In genomic region chr10:75333176-75333776, GRCm38 (mm10) we compare ENCODE assay signal across 20 mouse cellular contexts. TPM values are rescaled to one million over a fixed set of nuclear protein-coding genes. Genes with fewer than 3 reads are reported as not detected.
DNase-seq lines count a peak whose midpoint lies in the region; ATAC-seq and TF ChIP-seq lines count a peak whose summit lies in the region.
"Had no signal": no experiment of that assay in that cellular context is flagged by ENCODE, and none has a peak within 500 bp of the region (broad histone marks: within the 10 kb centered on the region; RNA-seq: fewer than 3 reads in every experiment).

No protein-coding gene starts in this region.

- H3K4me3 ChIP-seq in heart, embryonic 11.5 days (ENCODE audit: low read depth, low read length): no peak overlapping the region
- peak overlapping the region; percentile 68 for H3K4me3 ChIP-seq in E14TG2a.4 (replicated peaks; ENCODE audit: low read length)
- H3K4me3 ChIP-seq in brown adipose tissue, adult 24 weeks (ENCODE audit: insufficient read depth, low read depth, low read length): no peak overlapping the region
- H3K4me3 ChIP-seq: embryonic facial prominence, embryonic 12.5 days; heart, embryonic 10.5 days; limb, embryonic 13.5 days; midbrain, embryonic 10.5 days; stomach, embryonic 15.5 days had no signal

- intact Hi-C loops in heart, postnatal 10 days (cut with DNase I): no loop called here

- TF ChIP-seq CTCF in E14TG2a.4 (conservative IDR thresholded peaks at IDR 0.05; ENCODE audit: low read length): no peak

- H3K9me3 ChIP-seq in heart, embryonic 11.5 days (replicated peaks; ENCODE audit: control insufficient read depth, low read length): no peaks in the 10 kb centered on the region
- H3K9me3 ChIP-seq in E14TG2a.4 (ENCODE audit: low read length): no peaks in the 10 kb centered on the region
- H3K9me3 ChIP-seq: embryonic facial prominence, embryonic 12.5 days; heart, embryonic 10.5 days; limb, embryonic 13.5 days; midbrain, embryonic 10.5 days; stomach, embryonic 15.5 days had no signal

- no peak for DNase-seq in heart, postnatal 10 days
- peak; percentile 64 to 65 for DNase-seq in cerebellum, postnatal 25 days
- no peak for DNase-seq in right cerebral cortex, adult 2 months (ENCODE audit: low spot score in 2 of 2)
- no peak for DNase-seq in thymus, postnatal 14 days
- DNase-seq: adrenal gland, adult 2 months; heart, postnatal 4 days; kidney, adult 2 months; kidney, postnatal 36 days; lung, postnatal 14 days; right cerebral cortex, adult 18-20 months; thymus, postnatal 36 days had no signal

- no peaks in the 10 kb centered on the region for H3K36me3 ChIP-seq in heart, embryonic 11.5 days (ENCODE audit: control insufficient read depth, insufficient read depth, low read length)
- H3K36me3 ChIP-seq in E14TG2a.4 (ENCODE audit: insufficient read depth, low read length): no peaks in the 10 kb centered on the region
- H3K36me3 ChIP-seq: embryonic facial prominence, embryonic 12.5 days; limb, embryonic 13.5 days; midbrain, embryonic 10.5 days; stomach, embryonic 15.5 days had no signal

- H3K4me1 ChIP-seq in heart, embryonic 11.5 days (ENCODE audit: control insufficient read depth, insufficient read depth, low read length): 0 out of 2 replicates have a peak, but pooled peaks cover 3% of the 10 kb centered on the region
- peaks cover 15% of the 10 kb centered on the region for H3K4me1 ChIP-seq in E14TG2a.4 (replicated peaks; ENCODE audit: low read depth, low read length)
- peaks cover 20% of the 10 kb centered on the region for H3K4me1 ChIP-seq in brown adipose tissue, adult 24 weeks (ENCODE audit: control insufficient read depth, insufficient read depth, insufficient read length, low read length)
- H3K4me1 ChIP-seq: embryonic facial prominence, embryonic 12.5 days; limb, embryonic 13.5 days; stomach, embryonic 15.5 days had no signal

- H3K9ac ChIP-seq in heart, embryonic 11.5 days (ENCODE audit: low read depth, low read length): no peak overlapping the region
- H3K9ac ChIP-seq: embryonic facial prominence, embryonic 12.5 days; limb, embryonic 13.5 days; stomach, embryonic 15.5 days had no signal

- ATAC-seq in heart, embryonic 11.5 days (replicated peaks; ENCODE audit: insufficient number of reproducible peaks, low FRiP score, low TSS enrichment): peak; percentile 55; the same call in 1 of the 2 replicates
- ATAC-seq: forebrain, embryonic 16.5 days had no signal

- WGBS in heart, embryonic 11.5 days (ENCODE audit: insufficient replicate concordance): 90% methylated on average over 23 of the region's 23 CpGs

- no peak overlapping the region for H3K4me2 ChIP-seq in heart, embryonic 11.5 days
- H3K4me2 ChIP-seq: embryonic facial prominence, embryonic 12.5 days; limb, embryonic 13.5 days; stomach, embryonic 15.5 days had no signal

- H3K27me3 ChIP-seq in heart, embryonic 11.5 days (ENCODE audit: control insufficient read depth, insufficient read depth, low read length): no peaks in the 10 kb centered on the region
- peaks cover 61% of the 10 kb centered on the region for H3K27me3 ChIP-seq in E14TG2a.4 (ENCODE audit: insufficient read depth, low read length)
- H3K27me3 ChIP-seq: embryonic facial prominence, embryonic 12.5 days; limb, embryonic 13.5 days; stomach, embryonic 15.5 days had no signal

- H3K27ac ChIP-seq in heart, embryonic 11.5 days (ENCODE audit: low read depth, low read length): no peak overlapping the region
- peak overlapping the region; percentile 77 for H3K27ac ChIP-seq in brown adipose tissue, adult 24 weeks (replicated peaks; ENCODE audit: low read depth, low read length)
- H3K27ac ChIP-seq: embryonic facial prominence, embryonic 12.5 days; heart, embryonic 10.5 days; limb, embryonic 13.5 days; midbrain, embryonic 10.5 days; stomach, embryonic 15.5 days had no signal

RNA-seq across cellular contexts. Expression of gene Adora2a, which starts 16.6 kb away (rescaled TPM):
- 3.3 and 4.8 TPM in 2 replicates for polyA plus RNA-seq in heart, embryonic 11.5 days (2014; fragmentation: Nextera tagmentation; extraction: Ambion mirVana)
- 10 to 100 TPM; 18.7 to 18.9 TPM for total RNA-seq in heart, postnatal 10 days (2021)
- polyA plus RNA-seq in brown adipose tissue, adult 24 weeks (2012; ENCODE audit: insufficient read depth, insufficient read length, missing spikeins): 3.8 and 5.0 TPM in 2 replicates

Comparison
In these comparisons a context has a peak if more than half of its experiments do, and no peak if none do; other contexts are left out.
1. DNase-seq: peak in cerebellum, postnatal 25 days (2 of 2); none in heart, postnatal 10 days (0 of 2), right cerebral cortex, adult 2 months (0 of 2) and thymus, postnatal 14 days (single experiment).